Mouse (Mus musculus) embryonic facial prominence, embryonic 11.5 days (tissue): ENCODE data around the gene Hpd. TPM values are rescaled to one million over a fixed set of nuclear protein-coding genes. Genes with fewer than 3 reads are reported as not detected.

ENCODE experiments used
- ATAC-seq: fragments of 200-750 bp; cut with Nextera tagmentation; replicated peaks from 2 replicates; pipeline ENCODE4 v1.8.0; 2017; ENCODE audit warnings: low read depth; ENCODE audit not compliant: insufficient number of reproducible peaks, low FRiP score, low TSS enrichment
- DNase-seq: peaks from one replicate; pipeline ENCODE4 v3.0.0-alpha.2; 2015; ENCODE audit warnings: low spot score
- H3K27ac ChIP-seq: fragments of 300-500 bp; sonication (generic); replicated peaks from 2 replicates; pipeline ENCODE4 v1.5.1; 2014; ENCODE audit warnings: mild to moderate bottlenecking, low read depth, low read length, control low read depth
- H3K27me3 ChIP-seq: fragments of 300-500 bp; sonication (generic); 2 replicates; pipeline ENCODE4 v1.6.1; 2014; ENCODE audit warnings: mild to moderate bottlenecking, low read length, moderate library complexity, mixed read lengths; ENCODE audit not compliant: control insufficient read depth, insufficient read depth
- H3K36me3 ChIP-seq: fragments of 300-500 bp; sonication (generic); replicated peaks from 2 replicates; pipeline ENCODE4 v1.6.1; 2014; ENCODE audit warnings: low read depth, mild to moderate bottlenecking, low read length, moderate library complexity, mixed read lengths; ENCODE audit not compliant: control insufficient read depth, insufficient read depth
- H3K4me1 ChIP-seq: fragments of 300-500 bp; sonication (generic); 2 replicates; pipeline ENCODE4 v1.6.1; 2014; ENCODE audit warnings: low read length, mixed read lengths; ENCODE audit not compliant: control insufficient read depth, insufficient read depth
- H3K4me2 ChIP-seq: fragments of 300-500 bp; sonication (generic); 2 replicates; pipeline ENCODE4 v1.6.1; 2014; ENCODE audit warnings: low read depth, mild to moderate bottlenecking, control low read depth, low read length, moderate library complexity
- H3K4me3 ChIP-seq: fragments of 300-500 bp; sonication (generic); 2 replicates; pipeline ENCODE4 v1.5.1; 2014; ENCODE audit warnings: low read depth, low read length, control low read depth
- H3K9ac ChIP-seq: fragments of 300-500 bp; sonication (generic); replicated peaks from 2 replicates; pipeline ENCODE4 v1.6.1; 2014; ENCODE audit warnings: mild to moderate bottlenecking, control low read depth, low read length
- H3K9me3 ChIP-seq: fragments of 300-500 bp; sonication (generic); replicated peaks from 2 replicates; pipeline ENCODE4 v1.6.1; 2016; ENCODE audit warnings: mild to moderate bottlenecking, low read length, inconsistent platforms, mixed read lengths; ENCODE audit not compliant: control insufficient read depth
- WGBS: fragments of 180-500 bp; shearing (Covaris S2); extraction: QIAGEN DNeasy Blood & Tissue Kit; methylation state at CpG from one replicate; pipeline ENCODE4 v1.1.7; 2014; 5-methylcytosine and 5-hydroxymethylcytosine counted together
- polyA plus RNA-seq: library from polyadenylated mRNA; unstranded; fragments of >200 nt; fragmentation: Nextera tagmentation; extraction: Ambion mirVana; gene quantifications from 2 replicates; pipeline ENCODE4 v1.2.1, GENCODE M21; 2014

The Hpd gene
- polyA plus RNA-seq, 1 experiment from 2014 or later = not detected

- H3K4me1 ChIP-seq = peaks cover 4% of the 10 kb centered on the region
- no peaks in the 10 kb centered on the region for H3K27me3 ChIP-seq
- H3K9ac ChIP-seq = no peak overlapping the region
- H3K9me3 ChIP-seq = no peaks in the 10 kb centered on the region
- WGBS = 92% methylated on average over 16 of the region's 19 CpGs
- no peak for DNase-seq
- no peak overlapping the region for H3K4me3 ChIP-seq
- peaks cover 16% of the 10 kb centered on the region for H3K36me3 ChIP-seq
- H3K4me2 ChIP-seq = no peak overlapping the region
- H3K27ac ChIP-seq = no peak overlapping the region
- ATAC-seq = no peak
These were observed 30.7 kb downstream of the Hpd start for GRCm38 (mm10) chr5:123151707-123152362.

GRCm38 (mm10) chr5:123151077-123151476 is 31.4 kb downstream of the Hpd start:
- peaks cover 4% of the 10 kb centered on the region for H3K4me1 ChIP-seq

GRCm38 (mm10) chr5:123150641-123151040 is 31.9 kb downstream of the Hpd start:
- Histone ChIP-seq H3K9ac (no peak overlapping the region), H3K27me3 (no peaks in the 10 kb centered on the region), H3K4me3 (no peak overlapping the region), H3K9me3 (no peaks in the 10 kb centered on the region), H3K36me3 (peaks cover 18% of the 10 kb centered on the region), H3K4me1 (peaks cover 6% of the 10 kb centered on the region), H3K4me2 (peak overlapping the region; percentile 39), H3K27ac (no peak overlapping the region)
- WGBS = 47% methylated on average over 7 of the region's 7 CpGs
- ATAC-seq = no peak
- DNase-seq = no peak

More at GRCm38 (mm10) chr5:123151077-123151476, 31.4 kb downstream of the Hpd start:
- Histone ChIP-seq H3K9me3 (no peaks in the 10 kb centered on the region), H3K36me3 (peaks cover 16% of the 10 kb centered on the region), H3K4me2 (no peak overlapping the region), H3K9ac (no peak overlapping the region), H3K27me3 (no peaks in the 10 kb centered on the region), H3K27ac (no peak overlapping the region), H3K4me3 (no peak overlapping the region)
- WGBS = 43% methylated on average over 7 of the region's 7 CpGs
- DNase-seq (no peak), ATAC-seq (no peak)

GRCm38 (mm10) chr5:123149451-123150400 is 32.8 kb downstream of the Hpd start:
- no peaks in the 10 kb centered on the region for H3K27me3 ChIP-seq
- peak overlapping the region; percentile 39 for H3K4me2 ChIP-seq
- H3K9me3 ChIP-seq = no peaks in the 10 kb centered on the region
- peak; percentile 81 for ATAC-seq
- peak overlapping the region; percentile 20; the same call in 1 of the 2 replicates for H3K9ac ChIP-seq
- DNase-seq = peak; percentile 89
- peak overlapping the region; percentile 14 for H3K4me3 ChIP-seq
- 12% methylated on average over 19 of the region's 19 CpGs for WGBS
- peaks cover 18% of the 10 kb centered on the region for H3K36me3 ChIP-seq
- peaks cover 7% of the 10 kb centered on the region for H3K4me1 ChIP-seq
- H3K27ac ChIP-seq = no peak overlapping the region

- H3K4me2 ChIP-seq = no peak overlapping the region
- no peaks in the 10 kb centered on the region for H3K9me3 ChIP-seq
- H3K27ac ChIP-seq = no peak overlapping the region
- H3K4me3 ChIP-seq = no peak overlapping the region
- no peak for DNase-seq
- no peaks in the 10 kb centered on the region for H3K27me3 ChIP-seq
- no peak for ATAC-seq
- H3K4me1 ChIP-seq = peaks cover 7% of the 10 kb centered on the region
- H3K36me3 ChIP-seq = peaks cover 18% of the 10 kb centered on the region
- 86% methylated on average over 25 of the region's 25 CpGs for WGBS
- H3K9ac ChIP-seq = no peak overlapping the region
These were observed 34.3 kb downstream of the Hpd start for GRCm38 (mm10) chr5:123148073-123148722.

- Histone ChIP-seq H3K27ac (no peak overlapping the region), H3K9me3 (no peaks in the 10 kb centered on the region), H3K36me3 (peaks cover 15% of the 10 kb centered on the region), H3K4me2 (no peak overlapping the region), H3K4me1 (peaks cover 7% of the 10 kb centered on the region), H3K27me3 (no peaks in the 10 kb centered on the region), H3K4me3 (no peak overlapping the region), H3K9ac (no peak overlapping the region)
- ATAC-seq = no peak
- no peak for DNase-seq
- WGBS = 90% methylated on average over 17 of the region's 17 CpGs
These were observed 35.0 kb downstream of the Hpd start for GRCm38 (mm10) chr5:123147569-123147968.

- no peak overlapping the region for H3K4me2 ChIP-seq
- WGBS = 87% methylated on average over 11 of the region's 11 CpGs
- peaks cover 10% of the 10 kb centered on the region; the same call in 1 of the 2 replicates for H3K36me3 ChIP-seq
- H3K4me3 ChIP-seq = no peak overlapping the region
- ATAC-seq = no peak
- H3K9me3 ChIP-seq = no peaks in the 10 kb centered on the region
- H3K27me3 ChIP-seq = no peaks in the 10 kb centered on the region
- peaks cover 7% of the 10 kb centered on the region for H3K4me1 ChIP-seq
- H3K9ac ChIP-seq = no peak overlapping the region
- DNase-seq = no peak
- no peak overlapping the region for H3K27ac ChIP-seq
These were observed 36.2 kb downstream of the Hpd start for GRCm38 (mm10) chr5:123146357-123146756.
